Mouse (Mus musculus) lung, adult 2 months (tissue): ENCODE data around the gene 6430531B16Rik.

Source experiments
- CTCF ChIP-seq: fragments of 200-500 bp; IDR thresholded peaks from 2 replicates; pipeline ENCODE4 v1.5.1; 2011; ENCODE audit warnings: mild to moderate bottlenecking, low read length, control low read depth; ENCODE audit not compliant: insufficient read depth
- POLR2A ChIP-seq: fragments of 200-500 bp; IDR thresholded peaks from 2 replicates; pipeline ENCODE4 v1.6.1; 2011; ENCODE audit warnings: low read depth, mild to moderate bottlenecking, control low read depth, low read length, borderline replicate concordance; ENCODE audit errors: extremely low read depth

DNA sequence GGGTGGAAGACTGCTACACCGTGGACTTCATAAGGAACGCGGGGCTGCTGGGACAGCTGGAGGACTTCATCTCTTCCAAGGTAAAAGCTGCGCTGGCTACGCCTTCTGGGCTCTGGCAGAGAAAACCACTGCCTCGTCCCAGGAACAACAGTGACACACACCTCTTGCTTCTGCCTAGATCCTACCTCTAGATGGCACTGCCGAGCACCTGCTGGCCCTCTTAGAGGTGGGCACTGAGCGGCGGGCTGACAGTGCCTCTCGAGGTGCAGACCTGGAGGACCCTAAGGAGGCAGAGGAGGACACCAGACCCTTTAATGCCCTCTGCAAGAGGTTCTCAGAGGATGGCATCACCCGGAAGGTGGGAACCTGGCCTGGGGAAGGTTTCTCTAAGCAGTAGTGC lies 47.8 kb downstream of the 6430531B16Rik start:
- TF ChIP-seq CTCF (peak; percentile 48), POLR2A (no peak)
